Mouse (Mus musculus) forebrain, postnatal 0 days (tissue): ENCODE measurements around the gene Dnm2. TPM values are rescaled to one million over a fixed set of nuclear protein-coding genes. Genes with fewer than 3 reads are reported as not detected.

Source experiments
- ATAC-seq: fragments of 200-750 bp; cut with Nextera tagmentation; 2 replicates; pipeline ENCODE4 v1.8.0; 2017; ENCODE audit warnings: mild to moderate bottlenecking, moderate library complexity
- DNase-seq: peaks from one replicate; pipeline ENCODE4 v3.0.0-alpha.2; 2015
- H3K27ac ChIP-seq: fragments of 300-500 bp; sonication (generic); 2 replicates; pipeline ENCODE4 v1.5.1; 2014; ENCODE audit warnings: low read depth, mild to moderate bottlenecking, antibody characterized with exemption, low read length, moderate library complexity, mixed read lengths
- H3K27me3 ChIP-seq: fragments of 300-500 bp; sonication (generic); 2 replicates; pipeline ENCODE4 v1.6.1; 2014; ENCODE audit warnings: mild to moderate bottlenecking, low read length, mixed read lengths; ENCODE audit not compliant: insufficient read depth
- H3K36me3 ChIP-seq: fragments of 300-500 bp; sonication (generic); 2 replicates; pipeline ENCODE4 v1.6.1; 2014; ENCODE audit warnings: mild to moderate bottlenecking, moderate library complexity; ENCODE audit not compliant: insufficient read depth
- H3K4me1 ChIP-seq: fragments of 300-500 bp; sonication (generic); 2 replicates; pipeline ENCODE4 v1.6.1; 2014; ENCODE audit warnings: antibody characterized with exemption; ENCODE audit not compliant: insufficient read depth
- H3K4me2 ChIP-seq: fragments of 300-500 bp; sonication (generic); 2 replicates; pipeline ENCODE4 v1.6.1; 2014; ENCODE audit warnings: low read depth, mild to moderate bottlenecking, moderate library complexity
- H3K4me3 ChIP-seq: fragments of 300-500 bp; sonication (generic); 2 replicates; pipeline ENCODE4 v1.5.1; 2014; ENCODE audit warnings: low read depth, low read length, mixed read lengths
- H3K9ac ChIP-seq: fragments of 300-500 bp; sonication (generic); 2 replicates; pipeline ENCODE4 v1.6.1; 2014; ENCODE audit warnings: mild to moderate bottlenecking
- H3K9me3 ChIP-seq: fragments of 300-500 bp; sonication (generic); 2 replicates; pipeline ENCODE4 v1.6.1; 2016; ENCODE audit warnings: low read length
- CTCF ChIP-seq: sonication (generic); IDR thresholded peaks from 2 replicates; pipeline ENCODE4 v1.5.1; 2016; ENCODE audit warnings: antibody characterized with exemption, control low read depth, low read depth
- WGBS: fragments of 180-500 bp; shearing (Covaris S2); extraction: QIAGEN DNeasy Blood & Tissue Kit; methylation state at CpG from one replicate; pipeline ENCODE4 v1.1.7; 2014; 5-methylcytosine and 5-hydroxymethylcytosine counted together
- polyA plus RNA-seq: library from polyadenylated mRNA; unstranded; fragments of >200 nt; fragmentation: Nextera tagmentation; extraction: Ambion mirVana; gene quantifications from 2 replicates; pipeline ENCODE4 v1.2.1, GENCODE M21; 2015
- total RNA-seq: library from RNA; depleted of rRNA; stranded (reverse); fragments of >200 nt; gene quantifications from 2 replicates; pipeline ENCODE4 v1.2.3, GENCODE M21; 2014

The Dnm2 gene
- total and polyA plus RNA-seq, 2 experiments from 2014 or later, result 64.0 to 68.5 TPM

GRCm38 (mm10) chr9:21503352-21503751 lies 78.6 kb downstream of the Dnm2 start:
- peaks cover 61% of the 10 kb centered on the region for H3K36me3 ChIP-seq

GRCm38 (mm10) chr9:21505767-21506166 lies 81.1 kb downstream of the Dnm2 start:
- Histone ChIP-seq H3K9me3 (no peaks in the 10 kb centered on the region), H3K4me1 (peaks cover 5% of the 10 kb centered on the region), H3K36me3 (peaks cover 55% of the 10 kb centered on the region), H3K27ac (no peak overlapping the region), H3K9ac (no peak overlapping the region), H3K4me2 (no peak overlapping the region), H3K27me3 (no peaks in the 10 kb centered on the region), H3K4me3 (no peak overlapping the region)
- TF ChIP-seq CTCF, result no peak
- no peak for DNase-seq
- no peak for ATAC-seq

More at GRCm38 (mm10) chr9:21503352-21503751, 78.6 kb downstream of the Dnm2 start:
- Histone ChIP-seq H3K9me3 (no peaks in the 10 kb centered on the region), H3K27ac (no peak overlapping the region), H3K27me3 (no peaks in the 10 kb centered on the region), H3K9ac (no peak overlapping the region), H3K4me1 (no peaks in the 10 kb centered on the region), H3K4me3 (no peak overlapping the region), H3K4me2 (no peak overlapping the region)
- DNase-seq (no peak), ATAC-seq (no peak)
- WGBS, result 97% methylated on average over 8 of the region's 8 CpGs
- no peak for TF ChIP-seq CTCF

- no peak for TF ChIP-seq CTCF
- 92% methylated on average over 15 of the region's 15 CpGs for WGBS
Measured at GRCm38 (mm10) chr9:21507753-21508430, 83.2 kb downstream of the Dnm2 start.

GRCm38 (mm10) chr9:21508871-21509404 lies 84.2 kb downstream of the Dnm2 start:
- peaks cover 46% of the 10 kb centered on the region for H3K36me3 ChIP-seq
- H3K9me3 ChIP-seq, result no peaks in the 10 kb centered on the region
- H3K4me2 ChIP-seq, result peak overlapping the region; percentile 71
- peak overlapping the region; percentile 71 for H3K9ac ChIP-seq
- H3K4me1 ChIP-seq, result peaks cover 5% of the 10 kb centered on the region
- WGBS, result 80% methylated on average over 7 of the region's 7 CpGs
- DNase-seq (no peak), ATAC-seq (no peak)
- TF ChIP-seq CTCF, result no peak
- no peaks in the 10 kb centered on the region for H3K27me3 ChIP-seq
- 0 out of 2 replicates have a peak overlapping the region, but pooled peaks have one; percentile 92 for H3K27ac ChIP-seq
- H3K4me3 ChIP-seq, result peak overlapping the region; percentile 71

More at GRCm38 (mm10) chr9:21507753-21508430, 83.2 kb downstream of the Dnm2 start:
- DNase-seq (no peak), ATAC-seq (no peak)
- H3K4me3 ChIP-seq, result no peak overlapping the region
- no peak overlapping the region for H3K4me2 ChIP-seq
- no peak overlapping the region for H3K9ac ChIP-seq
- peaks cover 5% of the 10 kb centered on the region for H3K4me1 ChIP-seq
- no peak overlapping the region for H3K27ac ChIP-seq
- H3K36me3 ChIP-seq, result peaks cover 55% of the 10 kb centered on the region
- no peaks in the 10 kb centered on the region for H3K27me3 ChIP-seq
- no peaks in the 10 kb centered on the region for H3K9me3 ChIP-seq

GRCm38 (mm10) chr9:21509772-21510688 lies 85.3 kb downstream of the Dnm2 start, which contains the start of gene Tmed1:
TSS of gene Tmed1 (minus strand) at chr9:21510252.
- peak within 1 kb of the TSS; percentile 71 for H3K9ac ChIP-seq
- peak within 1 kb of the TSS; percentile 92 for H3K27ac ChIP-seq
- DNase-seq (peak; percentile 97), ATAC-seq (peak; percentile 96)
- no peak for TF ChIP-seq CTCF
- H3K4me2 ChIP-seq, result peak within 1 kb of the TSS; percentile 71
- 2% methylated on average over 44 of the region's 44 CpGs for WGBS
- H3K36me3 ChIP-seq, result peaks cover 36% of the 10 kb centered on the region
- peaks cover 5% of the 10 kb centered on the region for H3K4me1 ChIP-seq
- H3K27me3 ChIP-seq, result no peaks in the 10 kb centered on the region
- H3K4me3 ChIP-seq, result peak within 1 kb of the TSS; percentile 71
- H3K9me3 ChIP-seq, result no peaks in the 10 kb centered on the region

- WGBS, result 3% methylated on average over 7 of the region's 7 CpGs
- Histone ChIP-seq H3K4me2 (peak overlapping the region; percentile 71), H3K9ac (peak overlapping the region; percentile 71), H3K36me3 (peaks cover 30% of the 10 kb centered on the region), H3K27me3 (no peaks in the 10 kb centered on the region), H3K27ac (peak overlapping the region; percentile 92), H3K4me3 (peak overlapping the region; percentile 71), H3K9me3 (no peaks in the 10 kb centered on the region), H3K4me1 (peaks cover 5% of the 10 kb centered on the region)
- no peak for TF ChIP-seq CTCF
- no peak for ATAC-seq
- no peak for DNase-seq
Measured at GRCm38 (mm10) chr9:21510689-21511015, 85.9 kb downstream of the Dnm2 start.
